Mouse (Mus musculus) induced T-regulatory cell, adult 2 months (primary cell): ENCODE measurements at regions not wholly inside any gene's neighbourhood (a gene's known extent, or its start where the extent isn't known, plus 50 kb on each side); places are given as distances from the start of the nearest gene placed in this dataset.

ENCODE experiments used
- DNase-seq: peaks from one replicate; pipeline ENCODE4 v3.0.0-alpha.2; 2012; ENCODE audit warnings: low read depth

GRCm38 (mm10) chr4:22699561-22699960, 211.4 kb upstream of the Pou3f2 start:
- no peak for DNase-seq

GRCm38 (mm10) chr4:22667733-22668381, 179.7 kb upstream of the Pou3f2 start:
- DNase-seq: no peak

GRCm38 (mm10) chr4:22645616-22646015, 157.4 kb upstream of the Pou3f2 start:
- DNase-seq: no peak

GRCm38 (mm10) chr4:22608922-22609321, 120.8 kb upstream of the Pou3f2 start:
- DNase-seq: no peak

DNA sequence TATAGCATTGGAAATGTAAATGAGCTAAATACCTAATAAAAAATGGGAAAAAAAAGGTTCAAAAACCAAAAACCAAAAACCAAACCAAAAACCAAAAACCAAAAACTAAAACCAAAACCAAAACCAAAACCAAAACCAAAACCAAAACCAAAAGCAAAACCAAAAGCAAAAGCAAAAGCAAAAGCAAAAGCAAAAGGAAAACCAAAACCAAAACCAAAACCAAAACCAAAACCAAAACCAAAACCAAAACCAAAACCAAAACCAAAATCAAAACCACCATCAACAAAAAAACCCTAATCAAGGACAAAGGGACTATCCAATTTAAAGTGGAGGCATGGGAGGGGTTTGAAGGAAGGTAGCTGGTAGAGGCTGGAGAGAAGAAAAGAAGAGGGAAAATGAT, 114.0 kb upstream of the Pou3f2 start:
- DNase-seq: peak; percentile 32

- DNase-seq: no peak
Observed at GRCm38 (mm10) chr4:22587162-22587561, 99.0 kb upstream of the Pou3f2 start.

DNA sequence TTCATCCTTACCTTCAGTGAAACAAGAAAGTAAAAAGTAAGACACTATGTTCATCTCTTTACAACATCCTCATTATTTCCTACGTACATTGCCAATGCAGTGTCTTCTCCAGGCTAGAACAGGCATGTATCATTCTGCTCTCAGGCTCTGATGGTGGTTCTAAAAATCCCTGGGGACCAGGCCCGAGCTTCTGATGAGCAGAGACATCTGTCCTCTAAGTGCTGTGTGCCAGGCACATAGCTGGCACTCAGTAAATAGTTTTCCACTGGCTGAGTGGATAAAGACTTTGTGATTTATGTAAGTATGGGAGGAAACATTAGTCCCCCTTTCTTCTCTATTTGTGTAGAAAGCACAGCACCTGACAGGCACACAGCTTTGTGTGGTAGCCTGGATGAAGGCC, 77.8 kb upstream of the Pou3f2 start:
- no peak for DNase-seq

DNA sequence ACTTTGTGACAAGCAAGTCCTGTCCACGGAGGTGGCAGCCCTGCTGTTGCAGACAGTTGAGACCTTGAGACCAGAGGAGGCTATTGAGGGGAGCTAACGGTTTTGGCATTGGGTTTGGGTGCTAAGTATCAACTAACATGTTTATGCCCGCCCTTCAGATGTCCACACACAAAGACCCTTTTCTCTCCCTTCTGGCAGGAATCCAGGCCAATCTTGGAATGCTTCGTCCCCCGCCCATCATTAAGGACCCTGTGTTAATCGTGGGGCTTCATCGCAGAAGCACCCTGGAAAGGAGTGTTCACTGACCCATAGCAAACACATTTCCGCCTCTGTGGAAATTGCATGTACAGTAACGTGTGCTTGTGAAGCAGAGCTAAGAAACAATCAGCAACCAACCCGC, 76.4 kb upstream of the Pou3f2 start:
- no peak for DNase-seq
